Mouse (Mus musculus) ES-E14 (cell line): Measurements from ENCODE around the gene Akap10.

Experiments used
- CHD2 ChIP-seq: IDR thresholded peaks from 2 replicates; pipeline ENCODE4 v1.6.1; 2014; ENCODE audit warnings: mild to moderate bottlenecking, low read depth, low read length, inconsistent platforms
- HCFC1 ChIP-seq: IDR thresholded peaks from 2 replicates; pipeline ENCODE4 v1.6.1; 2012; ENCODE audit warnings: low read length, inconsistent platforms, borderline replicate concordance; ENCODE audit not compliant: insufficient read depth

- TF ChIP-seq HCFC1 (no peak), CHD2 (no peak)
Measured at GRCm38 (mm10) chr11:61968875-61969274, 38.8 kb upstream of the Akap10 start.
